Mouse (Mus musculus) MEL (cell line): ENCODE results near the gene Hes1. TPM values are rescaled to one million over a fixed set of nuclear protein-coding genes. Genes with fewer than 3 reads are reported as not detected.

Source experiments
- DNase-seq: peaks from one replicate; pipeline ENCODE4 v3.0.0; 2011; ENCODE audit warnings: low read depth, low spot score
- H3K27ac ChIP-seq: 2 replicates; pipeline ENCODE4 v1.5.1; 2012; ENCODE audit warnings: low read depth, mild to moderate bottlenecking, control low read depth, low read length, moderate library complexity; ENCODE audit not compliant: control insufficient read depth
- H3K27me3 ChIP-seq, 2 experiments: fragments of 150-350 bp in 1 of 2; sonication (generic) in 1 of 2; 2 replicates each; pipeline ENCODE4 v1.6.1; 2012; ENCODE audit warnings: low read length in 2 of 2, mild to moderate bottlenecking in 2 of 2, improper control_type of control experiment in 1 of 2, moderate library complexity in 1 of 2; ENCODE audit not compliant: insufficient read depth in 2 of 2, control insufficient read depth in 1 of 2
- H3K36me3 ChIP-seq, 2 experiments: 2 replicates each; pipeline ENCODE4 v1.6.1; 2012 to 2014; ENCODE audit warnings: low read length in 2 of 2, improper control_type of control experiment in 1 of 2, inconsistent platforms in 1 of 2, mild to moderate bottlenecking in 1 of 2; ENCODE audit not compliant: insufficient read depth in 2 of 2, control insufficient read depth in 1 of 2
- H3K4me1 ChIP-seq, 2 experiments: fragments of 150-350 bp in 1 of 2; sonication (generic) in 1 of 2; 2 replicates each; pipeline ENCODE4 v1.6.1; 2012; ENCODE audit warnings: low read length in 2 of 2, improper control_type of control experiment in 1 of 2, mild to moderate bottlenecking in 1 of 2; ENCODE audit not compliant: insufficient read depth in 2 of 2, control insufficient read depth in 1 of 2
- H3K4me3 ChIP-seq, 2 experiments: fragments of 150-350 bp in 1 of 2; sonication (generic) in 1 of 2; 2 replicates each; pipeline ENCODE4 v1.5.1; 2012; ENCODE audit warnings: low read depth in 2 of 2, low read length in 2 of 2, mild to moderate bottlenecking in 2 of 2, moderate library complexity in 2 of 2, control low read depth in 1 of 2, improper control_type of control experiment in 1 of 2; ENCODE audit not compliant: control insufficient read depth in 1 of 2, insufficient read depth in 1 of 2
- H3K79me2 ChIP-seq: 2 replicates; pipeline ENCODE4 v1.6.1; 2012; ENCODE audit warnings: mild to moderate bottlenecking, low read length, moderate library complexity; ENCODE audit not compliant: control insufficient read depth, poor library complexity, insufficient read depth
- H3K9ac ChIP-seq: 2 replicates; pipeline ENCODE4 v1.6.1; 2012; ENCODE audit warnings: low read depth, mild to moderate bottlenecking, control low read depth, low read length, moderate library complexity; ENCODE audit not compliant: control insufficient read depth, poor library complexity, severe bottlenecking
- H3K9me3 ChIP-seq: fragments of 150-350 bp; sonication (generic); replicated peaks from 2 replicates; pipeline ENCODE4 v1.6.1; 2012; ENCODE audit warnings: mild to moderate bottlenecking, low read length, improper control_type of control experiment, moderate library complexity; ENCODE audit not compliant: insufficient read depth
- BHLHE40 ChIP-seq: IDR thresholded peaks from 2 replicates; pipeline ENCODE4 v1.6.1; 2012; ENCODE audit warnings: low read depth, mild to moderate bottlenecking, inconsistent platforms, low read length, improper control_type of control experiment, borderline replicate concordance
- CHD1 ChIP-seq: IDR thresholded peaks from 2 replicates; pipeline ENCODE4 v1.6.1; 2012; ENCODE audit warnings: low read depth, mild to moderate bottlenecking, inconsistent platforms, low read length, improper control_type of control experiment
- CHD2 ChIP-seq: IDR thresholded peaks from 2 replicates; pipeline ENCODE4 v1.6.1; 2011; ENCODE audit warnings: low read length, improper control_type of control experiment
- CTCF ChIP-seq, 3 experiments: IDR thresholded peaks in 2 of 3; conservative IDR thresholded peaks in 1 of 3; 2 replicates each; pipeline ENCODE4 v1.5.1; 2011 to 2012; ENCODE audit warnings: low read length in 3 of 3, low read depth in 2 of 3, mild to moderate bottlenecking in 2 of 3, improper control_type of control experiment in 1 of 3, inconsistent platforms in 1 of 3, mixed read lengths in 1 of 3, moderate library complexity in 1 of 3; ENCODE audit not compliant: control insufficient read depth in 1 of 3, insufficient read depth in 1 of 3, poor library complexity in 1 of 3, severe bottlenecking in 1 of 3
- E2F4 ChIP-seq: IDR thresholded peaks from 2 replicates; pipeline ENCODE4 v1.6.1; 2011; ENCODE audit warnings: low read depth, low read length, improper control_type of control experiment, borderline replicate concordance
- EP300 ChIP-seq, 2 experiments: IDR thresholded peaks; 2 replicates each; pipeline ENCODE4 v1.6.1; 2011; ENCODE audit warnings: improper control_type of control experiment in 2 of 2, low read length in 2 of 2, low read depth in 1 of 2, mild to moderate bottlenecking in 1 of 2
- ETS1 ChIP-seq: IDR thresholded peaks from 2 replicates; pipeline ENCODE4 v1.6.1; 2012; ENCODE audit warnings: low read depth, mild to moderate bottlenecking, inconsistent platforms, low read length, improper control_type of control experiment, moderate library complexity
- GABPA ChIP-seq: IDR thresholded peaks from 2 replicates; pipeline ENCODE4 v1.6.1; 2012; ENCODE audit warnings: low read depth, mild to moderate bottlenecking, inconsistent platforms, low read length, improper control_type of control experiment, moderate library complexity
- GATA1 ChIP-seq: IDR thresholded peaks from 2 replicates; pipeline ENCODE4 v1.6.1; 2011; ENCODE audit warnings: low read depth, low read length, improper control_type of control experiment
- HCFC1 ChIP-seq: IDR thresholded peaks from 2 replicates; pipeline ENCODE4 v1.6.1; 2012; ENCODE audit warnings: low read depth, mild to moderate bottlenecking, inconsistent platforms, low read length, improper control_type of control experiment, moderate library complexity
- JUND ChIP-seq: IDR thresholded peaks from 2 replicates; pipeline ENCODE4 v1.6.1; 2011; ENCODE audit warnings: low read depth, mild to moderate bottlenecking, improper control_type of control experiment, low read length
- KAT2A ChIP-seq: conservative IDR thresholded peaks from 2 replicates; pipeline ENCODE4 v1.6.1; 2012; ENCODE audit warnings: low read depth, low read length, improper control_type of control experiment, inconsistent platforms
- MAX ChIP-seq: IDR thresholded peaks from 2 replicates; pipeline ENCODE4 v1.6.1; 2011; ENCODE audit warnings: low read length, improper control_type of control experiment
- MAZ ChIP-seq: IDR thresholded peaks from 2 replicates; pipeline ENCODE4 v1.6.1; 2012; ENCODE audit warnings: low read depth, mild to moderate bottlenecking, inconsistent platforms, low read length, improper control_type of control experiment
- MEF2A ChIP-seq: IDR thresholded peaks from 2 replicates; pipeline ENCODE4 v1.6.1; 2014; ENCODE audit warnings: low read depth, mild to moderate bottlenecking, inconsistent platforms, low read length, improper control_type of control experiment; ENCODE audit not compliant: poor library complexity, insufficient replicate concordance, severe bottlenecking; ENCODE audit errors: extremely low read depth
- MXI1 ChIP-seq: IDR thresholded peaks from 2 replicates; pipeline ENCODE4 v1.6.1; 2011; ENCODE audit warnings: mild to moderate bottlenecking, low read depth, low read length, improper control_type of control experiment
- MYB ChIP-seq: IDR thresholded peaks from 2 replicates; pipeline ENCODE4 v1.6.1; 2011; ENCODE audit warnings: mild to moderate bottlenecking, low read depth, low read length, improper control_type of control experiment
- MYC ChIP-seq: IDR thresholded peaks from 2 replicates; pipeline ENCODE4 v1.6.1; 2011; ENCODE audit warnings: low read depth, mild to moderate bottlenecking, low read length, improper control_type of control experiment, moderate library complexity
- NELFE ChIP-seq: IDR thresholded peaks from 2 replicates; pipeline ENCODE4 v1.6.1; 2011; ENCODE audit warnings: low read depth, low read length, improper control_type of control experiment
- NRF1 ChIP-seq: IDR thresholded peaks from 2 replicates; pipeline ENCODE4 v1.6.1; 2014; ENCODE audit warnings: low read depth, mild to moderate bottlenecking, inconsistent platforms, low read length, improper control_type of control experiment, moderate library complexity; ENCODE audit not compliant: poor library complexity, insufficient read depth, severe bottlenecking
- POLR2A ChIP-seq, 2 experiments: IDR thresholded peaks; 2 replicates each; pipeline ENCODE4 v1.6.1; 2011 to 2012; ENCODE audit warnings: low read length in 2 of 2, mild to moderate bottlenecking in 2 of 2, control low read depth in 1 of 2, improper control_type of control experiment in 1 of 2, low read depth in 1 of 2, moderate library complexity in 1 of 2; ENCODE audit not compliant: control insufficient read depth in 1 of 2, insufficient read depth in 1 of 2, poor library complexity in 1 of 2
- POLR2AphosphoS2 ChIP-seq: IDR thresholded peaks from 2 replicates; pipeline ENCODE4 v1.6.1; 2011; ENCODE audit warnings: low read length, improper control_type of control experiment
- POLR2AphosphoS5 ChIP-seq: IDR thresholded peaks from 2 replicates; pipeline ENCODE4 v1.6.1; 2012; ENCODE audit warnings: low read depth, borderline replicate concordance, mild to moderate bottlenecking, inconsistent platforms, low read length, moderate library complexity, mixed read lengths
- RAD21 ChIP-seq: IDR thresholded peaks from 2 replicates; pipeline ENCODE4 v1.6.1; 2011; ENCODE audit warnings: mild to moderate bottlenecking, low read depth, low read length, improper control_type of control experiment
- RCOR1 ChIP-seq: IDR thresholded peaks from 2 replicates; pipeline ENCODE4 v1.6.1; 2012; ENCODE audit warnings: low read depth, mild to moderate bottlenecking, inconsistent platforms, low read length, improper control_type of control experiment
- SIN3A ChIP-seq: IDR thresholded peaks from 2 replicates; pipeline ENCODE4 v1.6.1; 2012; ENCODE audit warnings: low read length, improper control_type of control experiment, inconsistent platforms
- SMC3 ChIP-seq: IDR thresholded peaks from 2 replicates; pipeline ENCODE4 v1.6.1; 2011; ENCODE audit warnings: low read depth, low read length, improper control_type of control experiment
- TAL1 ChIP-seq: IDR thresholded peaks from 2 replicates; pipeline ENCODE4 v1.6.1; 2012; ENCODE audit warnings: mild to moderate bottlenecking, inconsistent platforms, low read length, moderate library complexity, mixed read lengths
- TBP ChIP-seq: IDR thresholded peaks from 2 replicates; pipeline ENCODE4 v1.8.0; 2011; ENCODE audit warnings: low read depth, low read length, improper control_type of control experiment
- TCF12 ChIP-seq: IDR thresholded peaks from 2 replicates; pipeline ENCODE4 v1.6.1; 2014; ENCODE audit warnings: low read depth, mild to moderate bottlenecking, inconsistent platforms, low read length, improper control_type of control experiment, moderate library complexity
- UBTF ChIP-seq: IDR thresholded peaks from 2 replicates; pipeline ENCODE4 v1.6.1; 2012; ENCODE audit warnings: low read depth, mild to moderate bottlenecking, inconsistent platforms, low read length, improper control_type of control experiment, moderate library complexity, borderline replicate concordance; ENCODE audit not compliant: insufficient read depth
- USF1 ChIP-seq: IDR thresholded peaks from 2 replicates; pipeline ENCODE4 v1.6.1; 2014; ENCODE audit warnings: low read depth, mild to moderate bottlenecking, inconsistent platforms, low read length, improper control_type of control experiment, moderate library complexity
- USF2 ChIP-seq, 2 experiments: IDR thresholded peaks; 2 replicates each; pipeline ENCODE4 v1.6.1; 2011 to 2012; ENCODE audit warnings: improper control_type of control experiment in 2 of 2, low read length in 2 of 2, borderline replicate concordance in 1 of 2, inconsistent platforms in 1 of 2, low read depth in 1 of 2, mild to moderate bottlenecking in 1 of 2; ENCODE audit not compliant: insufficient read depth in 1 of 2
- ZC3H11A ChIP-seq: IDR thresholded peaks from 2 replicates; pipeline ENCODE4 v1.6.1; 2012; ENCODE audit warnings: low read depth, mild to moderate bottlenecking, inconsistent platforms, low read length, improper control_type of control experiment
- ZKSCAN1 ChIP-seq: IDR thresholded peaks from 2 replicates; pipeline ENCODE4 v1.6.1; 2012; ENCODE audit warnings: low read depth, mild to moderate bottlenecking, inconsistent platforms, low read length, improper control_type of control experiment, moderate library complexity
- ZMIZ1 ChIP-seq: IDR thresholded peaks from 2 replicates; pipeline ENCODE4 v1.6.1; 2012; ENCODE audit warnings: low read depth, mild to moderate bottlenecking, inconsistent platforms, low read length, improper control_type of control experiment, moderate library complexity
- ZNF384 ChIP-seq: IDR thresholded peaks from 2 replicates; pipeline ENCODE4 v1.6.1; 2012; ENCODE audit warnings: low read depth, mild to moderate bottlenecking, inconsistent platforms, low read length, improper control_type of control experiment
- polyA plus RNA-seq, 2 experiments: library from polyadenylated mRNA; stranded (reverse) in 1 of 2; unstranded in 1 of 2; fragments of >175 nt in 1 of 2; fragments of >200 nt in 1 of 2; gene quantifications; 2 replicates each; pipeline versions ENCODE4 v1.2.1 to v1.2.4; 2012; ENCODE audit warnings: low replicate concordance in 2 of 2, low read depth in 1 of 2; ENCODE audit not compliant: insufficient read length in 2 of 2, insufficient read depth in 1 of 2, missing spikeins in 1 of 2
- total RNA-seq: library from RNA; depleted of rRNA; stranded (reverse); fragments of 300-350 nt; gene quantifications from 2 replicates; pipeline ENCODE4 v1.2.3, GENCODE M21; 2012; rRNA removed

Hes1 gene
- 3.0 and 3.9 TPM in 2 replicates for total RNA-seq
- 1 to 10 TPM in 1 of 2 experiments, not detected in 1; 2.3 TPM for polyA plus RNA-seq

DNA sequence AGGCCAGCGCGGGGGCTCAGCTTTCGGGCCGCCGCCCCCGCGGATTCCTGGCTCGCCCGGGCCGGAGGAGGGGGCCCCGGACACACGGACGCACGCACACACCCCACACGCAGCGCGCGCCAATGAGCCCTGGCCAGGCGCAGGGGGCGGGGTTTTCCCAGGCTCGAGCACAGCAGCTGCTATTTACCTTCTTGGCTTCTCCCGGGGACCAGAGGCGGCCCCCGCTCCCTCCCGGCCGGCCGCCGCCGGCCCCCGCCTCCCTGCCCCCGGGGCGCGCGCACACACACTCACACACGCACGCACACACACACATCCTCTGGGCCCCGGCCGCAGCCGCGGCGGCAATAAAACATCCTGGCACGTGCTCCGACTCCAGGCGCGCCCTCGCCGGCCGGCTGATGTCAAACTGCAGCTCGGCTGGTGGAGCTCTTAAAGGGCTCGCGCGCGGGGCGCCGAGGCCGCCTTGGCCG, at the start of gene Hes1:
Gene Hes1, plus strand, starts transcription at position 401 of the 470 bp plus-strand sequence.
- H3K4me1 ChIP-seq: peaks cover 0 to 28% of the 10 kb centered on the region in 2 experiments; a peak in 3 of 4 replicates
- H3K79me2 ChIP-seq: peaks cover 7% of the 10 kb centered on the region
- peak within 1 kb of the TSS; percentile 55 to 64 for H3K4me3 ChIP-seq
- peaks cover 24 to 56% of the 10 kb centered on the region in 2 experiments for H3K27me3 ChIP-seq
- H3K9ac ChIP-seq: peak within 1 kb of the TSS; percentile 93
- peaks cover 0 to 13% of the 10 kb centered on the region in 2 experiments; a peak in 2 of 4 replicates for H3K36me3 ChIP-seq
- no peaks in the 10 kb centered on the region for H3K9me3 ChIP-seq
- DNase-seq: peak; percentile 82
- peak within 1 kb of the TSS; percentile 59 for H3K27ac ChIP-seq
- no peak for TF ChIP-seq JUND
- TF ChIP-seq USF2 (IDR thresholded peaks at IDR 0.05; ENCODE audit: borderline replicate concordance in 1 of 2, insufficient read depth in 1 of 2, low read depth in 1 of 2, low read length in 2 of 2): no peak
- TF ChIP-seq POLR2A (IDR thresholded peaks at IDR 0.05; ENCODE audit: control insufficient read depth in 1 of 2, insufficient read depth in 1 of 2, low read depth in 1 of 2, low read length in 2 of 2, poor library complexity in 1 of 2): peak in 1 of 2 experiments; percentile 26; a peak in 1 of 4 replicates
- TF ChIP-seq NELFE: no peak; the same call in 1 of the 2 replicates
- TF ChIP-seq RAD21: no peak
- peak; percentile 93 for TF ChIP-seq BHLHE40
- TF ChIP-seq ETS1: peak; percentile 47
- no peak for TF ChIP-seq MEF2A
- no peak for TF ChIP-seq ZNF384
- no peak for TF ChIP-seq ZC3H11A
- 0 out of 2 replicates have a peak, but pooled peaks have one; percentile 10 for TF ChIP-seq MAZ
- TF ChIP-seq TBP: no peak
- no peak; a peak in 1 of 4 replicates for TF ChIP-seq EP300 (IDR thresholded peaks at IDR 0.05; ENCODE audit: low read depth in 1 of 2, low read length in 2 of 2)
- no peak for TF ChIP-seq TCF12
- TF ChIP-seq POLR2AphosphoS2: no peak
- no peak for TF ChIP-seq SMC3
- TF ChIP-seq MAX: peak; percentile 88
- TF ChIP-seq MXI1: peak; percentile 92
- no peak for TF ChIP-seq RCOR1
- no peak for TF ChIP-seq GABPA
- TF ChIP-seq MYC: no peak
- no peak for TF ChIP-seq CTCF (IDR thresholded peaks at IDR 0.05 in 2 of 3, conservative IDR thresholded peaks at IDR 0.05 in 1 of 3; ENCODE audit: control insufficient read depth in 1 of 3, insufficient read depth in 1 of 3, low read depth in 2 of 3, low read length in 3 of 3, poor library complexity in 1 of 3, severe bottlenecking in 1 of 3)
- no peak for TF ChIP-seq ZMIZ1
- no peak for TF ChIP-seq KAT2A
- no peak for TF ChIP-seq MYB
- TF ChIP-seq SIN3A: peak; percentile 72
- TF ChIP-seq USF1: peak; percentile 61
- no peak for TF ChIP-seq CHD1
- TF ChIP-seq GATA1: no peak
- no peak for TF ChIP-seq NRF1
- TF ChIP-seq HCFC1: no peak
- TF ChIP-seq POLR2AphosphoS5: no peak
- no peak for TF ChIP-seq E2F4
- TF ChIP-seq ZKSCAN1: no peak
- no peak for TF ChIP-seq UBTF
- no peak for TF ChIP-seq CHD2
- TF ChIP-seq TAL1: no peak
